Mouse (Mus musculus) frontal cortex, postnatal 10 days (tissue): ENCODE results near the gene Asgr1.

Source experiments
- DNase-seq, 2 experiments: peaks; one replicate each; pipeline ENCODE4 v3.0.0; 2022; ENCODE audit warnings: low spot score in 2 of 2, mixed read lengths in 1 of 2

The Asgr1 gene

GRCm38 (mm10) chr11:70026689-70027088 lies 27.2 kb upstream of the Asgr1 start:
- no peak for DNase-seq

- DNase-seq: no peak
These were observed 26.5 kb upstream of the Asgr1 start for GRCm38 (mm10) chr11:70027397-70027796.

- no peak for DNase-seq
These were observed 25.3 kb upstream of the Asgr1 start for GRCm38 (mm10) chr11:70028401-70029129.

- DNase-seq: peak; percentile 91 to 97
These were observed 24.6 kb upstream of the Asgr1 start for GRCm38 (mm10) chr11:70029130-70029801.

- DNase-seq: no peak
These were observed 23.9 kb upstream of the Asgr1 start for GRCm38 (mm10) chr11:70029829-70030550.

GRCm38 (mm10) chr11:70030651-70031320 lies 23.1 kb upstream of the Asgr1 start:
- DNase-seq: no peak

- no peak for DNase-seq
These were observed 22.6 kb upstream of the Asgr1 start for GRCm38 (mm10) chr11:70031321-70031670.

- no peak for DNase-seq
These were observed 15.7 kb upstream of the Asgr1 start for GRCm38 (mm10) chr11:70038174-70038573.

- peak; percentile 7 to 9 for DNase-seq
These were observed 14.3 kb upstream of the Asgr1 start for GRCm38 (mm10) chr11:70039631-70040030.

- DNase-seq: peak in 1 of 2 experiments; percentile 6
These were observed 13.7 kb upstream of the Asgr1 start for GRCm38 (mm10) chr11:70040184-70040583.

- no peak for DNase-seq
These were observed 11.4 kb upstream of the Asgr1 start for GRCm38 (mm10) chr11:70042309-70043085.

GRCm38 (mm10) chr11:70043665-70044064 lies 10.2 kb upstream of the Asgr1 start:
- DNase-seq: no peak

GRCm38 (mm10) chr11:70045435-70045834 lies 8.4 kb upstream of the Asgr1 start:
- DNase-seq: no peak

GRCm38 (mm10) chr11:70049366-70049765 lies 4.5 kb upstream of the Asgr1 start:
- no peak for DNase-seq

- DNase-seq: no peak
These were observed 4.1 kb upstream of the Asgr1 start for GRCm38 (mm10) chr11:70049816-70050215.

GRCm38 (mm10) chr11:70053156-70053555 lies 729 bp upstream of the Asgr1 start:
- DNase-seq: no peak

- peak in 1 of 2 experiments; percentile 67 for DNase-seq
These were observed 1.8 kb downstream of the Asgr1 start for GRCm38 (mm10) chr11:70055618-70056214.

GRCm38 (mm10) chr11:70057805-70058204 lies 3.9 kb downstream of the Asgr1 start:
- no peak for DNase-seq

GRCm38 (mm10) chr11:70059930-70060329 lies 6.0 kb downstream of the Asgr1 start:
- no peak for DNase-seq

GRCm38 (mm10) chr11:70063053-70063452 lies 9.2 kb downstream of the Asgr1 start:
- DNase-seq: no peak

- DNase-seq: no peak
These were observed 12.8 kb downstream of the Asgr1 start for GRCm38 (mm10) chr11:70066701-70067100.
